Mouse (Mus musculus) spleen, adult 12 weeks (tissue): Measurements from ENCODE around the gene Gm12166.
"Not testable (repeated sequence)": the region's sequence is repeated elsewhere in the genome, so short reads cannot be mapped to it uniquely, and the experiment has no call there.

Experiments used
- DNase-seq: peaks from one replicate; pipeline ENCODE4 v3.0.0; 2022; ENCODE audit warnings: low spot score

The Gm12166 gene

GRCm38 (mm10) chr11:46054911-46055895 lies 3.1 kb upstream of the Gm12166 start:
- DNase-seq: no peak

- no peak for DNase-seq
Observed at GRCm38 (mm10) chr11:46054311-46054710, 2.2 kb upstream of the Gm12166 start.

- not testable (repeated sequence) for DNase-seq
Observed at GRCm38 (mm10) chr11:46053457-46053856, 1.3 kb upstream of the Gm12166 start.

GRCm38 (mm10) chr11:46047264-46047663 lies 4.9 kb downstream of the Gm12166 start:
- no peak for DNase-seq

GRCm38 (mm10) chr11:46044781-46045180 lies 7.3 kb downstream of the Gm12166 start:
- no peak for DNase-seq

GRCm38 (mm10) chr11:46041607-46042267 lies 10.4 kb downstream of the Gm12166 start:
- DNase-seq: no peak

- DNase-seq: no peak
Observed at GRCm38 (mm10) chr11:46040841-46041556, 11.1 kb downstream of the Gm12166 start.

GRCm38 (mm10) chr11:46039335-46039734 lies 12.8 kb downstream of the Gm12166 start:
- DNase-seq: no peak

GRCm38 (mm10) chr11:46038901-46039300 lies 13.2 kb downstream of the Gm12166 start:
- no peak for DNase-seq

- DNase-seq: no peak
Observed at GRCm38 (mm10) chr11:46036374-46036773, 15.7 kb downstream of the Gm12166 start.

GRCm38 (mm10) chr11:46032956-46033355 lies 19.2 kb downstream of the Gm12166 start:
- DNase-seq: no peak

- DNase-seq: no peak
Observed at GRCm38 (mm10) chr11:46031470-46031869, 20.7 kb downstream of the Gm12166 start.

GRCm38 (mm10) chr11:46030026-46030425 lies 22.1 kb downstream of the Gm12166 start:
- DNase-seq: no peak

GRCm38 (mm10) chr11:46029485-46029884 lies 22.6 kb downstream of the Gm12166 start:
- no peak for DNase-seq

- no peak for DNase-seq
Observed at GRCm38 (mm10) chr11:46027952-46028814, 23.9 kb downstream of the Gm12166 start.

- DNase-seq: no peak
Observed at GRCm38 (mm10) chr11:46025962-46026392, 26.1 kb downstream of the Gm12166 start.

GRCm38 (mm10) chr11:46022983-46023382 lies 29.1 kb downstream of the Gm12166 start:
- DNase-seq: no peak

- DNase-seq: no peak
Observed at GRCm38 (mm10) chr11:46021850-46022249, 30.3 kb downstream of the Gm12166 start.

- no peak for DNase-seq
Observed at GRCm38 (mm10) chr11:46020246-46020645, 31.9 kb downstream of the Gm12166 start.

GRCm38 (mm10) chr11:46016061-46016460 lies 36.1 kb downstream of the Gm12166 start:
- DNase-seq: peak; percentile 22
